Mouse (Mus musculus): ENCODE results near the gene Hsbp1.

The Hsbp1 gene

DNA sequence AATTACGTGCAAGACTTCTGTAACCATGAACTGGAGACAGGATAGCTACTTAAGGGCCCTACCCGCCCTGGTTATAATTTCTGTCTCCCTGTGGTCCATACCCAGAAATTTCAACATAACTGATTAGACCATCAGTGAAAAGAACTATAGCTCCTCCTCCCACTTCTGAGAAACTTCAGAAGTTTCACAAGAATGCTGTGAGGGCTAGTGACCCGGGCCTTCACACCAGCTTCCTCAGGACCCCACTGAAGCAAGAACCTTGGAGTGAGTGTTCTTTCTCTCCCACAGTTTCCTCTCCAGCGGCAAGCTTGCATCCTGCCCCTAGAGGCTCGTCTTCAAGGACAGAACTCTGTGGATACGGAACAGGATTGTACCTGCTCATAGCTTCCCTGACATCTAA is 41.6 kb downstream of the Hsbp1 start:
- DNase-seq (ENCODE audit: low spot score in 2 of 2): no peak

DNA sequence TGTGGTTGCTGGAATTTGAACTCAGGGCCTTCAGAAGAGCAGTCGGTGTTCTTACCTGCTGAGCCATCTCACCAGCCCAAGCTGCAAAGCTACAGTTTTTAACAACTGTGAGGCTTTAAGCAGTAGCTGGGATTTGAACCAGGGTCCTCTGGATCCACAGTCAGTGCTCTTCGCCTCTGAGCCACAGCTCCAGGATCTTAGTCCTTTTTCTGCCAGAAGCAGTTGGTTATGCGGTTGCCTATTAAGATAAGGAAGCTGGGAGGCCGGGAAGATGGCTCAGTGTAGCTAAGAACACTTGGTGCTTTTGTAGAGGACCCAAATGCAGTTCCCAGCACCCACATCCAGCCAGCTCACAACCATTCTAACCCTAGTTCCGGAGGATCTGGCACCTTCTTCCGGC is 42.7 kb downstream of the Hsbp1 start:
- DNase-seq (ENCODE audit: low spot score in 2 of 2): no peak

DNA sequence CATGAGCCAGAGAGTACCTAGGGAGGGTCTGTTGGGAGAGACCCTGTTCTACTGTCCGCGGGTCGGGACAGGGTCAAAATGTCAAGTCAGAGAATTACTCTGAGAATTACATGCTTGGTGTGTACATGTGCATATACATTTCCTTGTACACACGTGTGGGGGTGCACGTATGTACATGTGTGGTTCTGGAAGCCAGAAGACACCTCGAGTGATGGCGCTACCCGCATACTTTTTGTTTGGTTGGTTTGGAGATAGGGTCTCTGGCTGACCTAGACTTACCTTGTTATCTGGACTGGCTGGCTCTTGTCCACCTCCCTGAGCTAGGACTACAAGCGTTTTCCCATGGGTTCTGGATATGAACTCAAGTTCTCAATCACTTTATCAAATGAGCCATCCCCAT is 49.8 kb downstream of the Hsbp1 start:
- DNase-seq (ENCODE audit: low spot score in 2 of 2): no peak

DNA sequence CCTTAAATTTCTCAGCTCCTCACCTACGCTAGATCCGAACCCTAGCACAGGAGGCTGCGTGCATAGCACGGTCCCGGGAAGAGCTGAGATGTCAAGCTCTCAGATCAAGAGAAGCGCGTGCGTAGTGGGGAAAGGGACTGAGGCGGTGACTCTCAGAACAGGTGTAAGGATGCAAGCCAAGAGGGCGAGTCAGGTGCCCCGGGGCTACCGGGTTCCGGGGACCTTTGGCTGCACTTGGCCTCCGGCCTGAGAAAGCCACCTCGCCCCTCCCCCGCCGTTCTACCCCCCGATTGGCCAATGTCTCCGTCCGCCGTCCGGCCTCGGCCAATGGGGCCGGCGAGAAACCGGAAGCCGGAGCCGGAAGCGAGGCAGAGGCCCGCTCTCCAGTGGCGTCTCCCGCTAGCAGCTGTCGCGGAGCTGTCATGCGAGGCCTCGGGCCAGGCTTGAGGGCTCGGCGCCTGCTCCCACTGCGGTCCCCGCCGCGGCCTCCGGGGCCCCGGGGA is 50.3 kb downstream of the Hsbp1 start, which contains the start of gene Mlycd:
Mlycd (plus strand) TSS at position 355 of the 503 bp plus-strand sequence.
- peak; percentile 83 to 90 for DNase-seq (ENCODE audit: low spot score in 2 of 2)

DNA sequence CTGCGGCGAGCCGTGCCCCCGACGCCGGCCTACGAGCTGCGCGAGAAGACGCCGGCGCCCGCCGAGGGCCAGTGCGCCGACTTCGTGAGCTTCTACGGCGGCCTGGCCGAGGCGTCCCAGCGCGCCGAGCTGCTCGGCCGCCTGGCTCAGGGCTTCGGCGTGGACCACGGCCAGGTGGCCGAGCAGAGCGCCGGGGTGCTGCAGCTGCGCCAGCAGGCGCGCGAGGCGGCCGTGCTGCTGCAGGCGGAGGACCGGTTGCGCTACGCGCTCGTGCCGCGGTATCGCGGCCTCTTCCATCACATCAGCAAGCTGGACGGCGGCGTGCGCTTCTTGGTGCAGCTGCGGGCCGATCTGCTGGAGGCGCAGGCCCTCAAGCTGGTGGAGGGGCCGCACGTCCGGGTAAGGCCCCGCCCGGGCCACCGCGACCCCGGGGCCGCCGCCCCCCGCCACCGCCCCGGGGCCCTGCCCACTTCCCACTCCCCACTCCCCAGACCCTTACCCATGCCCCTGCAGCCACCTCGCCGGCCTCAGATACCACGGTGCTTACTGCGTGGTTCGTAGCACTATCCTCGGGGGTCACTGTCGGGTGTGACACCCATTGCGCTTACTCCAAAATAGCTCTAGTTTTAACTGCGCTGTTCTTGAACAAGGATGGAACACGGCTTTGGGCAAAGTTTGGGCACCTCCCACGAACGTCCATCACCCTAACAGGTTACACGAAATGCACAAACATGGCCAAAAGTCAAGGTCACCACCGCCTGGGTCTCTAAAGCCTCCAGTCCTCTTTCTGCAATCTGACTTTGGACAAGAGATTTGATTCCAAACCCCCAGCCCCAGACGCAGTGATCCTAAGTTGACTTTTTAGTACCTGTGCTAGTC is 51.0 kb downstream of the Hsbp1 start:
- DNase-seq (ENCODE audit: low spot score in 2 of 2): peak in 1 of 2 experiments; percentile 33

Data from frontal cortex, postnatal 10 days (tissue).